Mouse (Mus musculus) spleen, adult 2 months (tissue): ENCODE results near the gene Thegl. TPM values are rescaled to one million over a fixed set of nuclear protein-coding genes. Genes with fewer than 3 reads are reported as not detected.

Experiments
- DNase-seq, 2 experiments: peaks; one replicate each; pipeline versions ENCODE4 v3.0.0 to v3.0.0-alpha.2; 2012 to 2021; ENCODE audit warnings: low spot score in 2 of 2, low read depth in 1 of 2
- H3K27ac ChIP-seq: fragments of 200-500 bp; 2 replicates; pipeline ENCODE4 v1.5.1; 2012; ENCODE audit warnings: low read length, inconsistent platforms; ENCODE audit not compliant: insufficient read depth
- H3K27me3 ChIP-seq: fragments of 200-500 bp; 2 replicates; pipeline ENCODE4 v1.6.1; 2012; ENCODE audit warnings: mild to moderate bottlenecking, moderate library complexity, low read length, inconsistent platforms; ENCODE audit not compliant: control insufficient read depth, insufficient read depth
- H3K36me3 ChIP-seq: fragments of 200-500 bp; 2 replicates; pipeline ENCODE4 v1.6.1; 2012; ENCODE audit warnings: mild to moderate bottlenecking, low read length, inconsistent platforms; ENCODE audit not compliant: control insufficient read depth, insufficient read depth
- H3K4me1 ChIP-seq: fragments of 200-500 bp; 2 replicates; pipeline ENCODE4 v1.6.1; 2011; ENCODE audit warnings: inconsistent platforms; ENCODE audit not compliant: control insufficient read depth, insufficient read depth, insufficient read length
- H3K4me3 ChIP-seq: fragments of 200-500 bp; 2 replicates; pipeline ENCODE4 v1.5.1; 2011; ENCODE audit warnings: mild to moderate bottlenecking, inconsistent platforms; ENCODE audit not compliant: insufficient read depth, insufficient read length; ENCODE audit errors: extremely low read depth
- CTCF ChIP-seq: fragments of 200-500 bp; IDR thresholded peaks from 2 replicates; pipeline ENCODE4 v1.5.1; 2011; ENCODE audit warnings: mild to moderate bottlenecking, inconsistent platforms; ENCODE audit not compliant: insufficient read depth, insufficient read length, insufficient replicate concordance; ENCODE audit errors: extremely low read depth
- POLR2A ChIP-seq: fragments of 200-500 bp; IDR thresholded peaks from 2 replicates; pipeline ENCODE4 v1.6.1; 2011; ENCODE audit warnings: low read depth, low read length, inconsistent platforms
- WGBS: fragments of 180-500 bp; shearing (Covaris S2); methylation state at CpG from one replicate; pipeline ENCODE4 v1.1.7; 2018; 5-methylcytosine and 5-hydroxymethylcytosine counted together
- polyA plus RNA-seq: library from polyadenylated mRNA; depleted of rRNA; stranded (reverse); fragments of >200 nt; gene quantifications from 2 replicates; pipeline ENCODE4 v1.2.3, GENCODE M21; 2012

The Thegl gene
- polyA plus RNA-seq, 1 experiment: not detected

GRCm38 (mm10) chr5:77085753-77086450, 70.1 kb downstream of the Thegl start:
- Histone ChIP-seq H3K4me1 (no peaks in the 10 kb centered on the region), H3K27me3 (no peaks in the 10 kb centered on the region), H3K27ac (no peak overlapping the region), H3K36me3 (no peaks in the 10 kb centered on the region), H3K4me3 (no peak overlapping the region)
- TF ChIP-seq CTCF (no peak), POLR2A (no peak)
- WGBS: 86% methylated on average over 10 of the region's 10 CpGs
- no peak for DNase-seq

- 84% methylated on average over 7 of the region's 7 CpGs for WGBS
- no peak for TF ChIP-seq POLR2A
- no peak for TF ChIP-seq CTCF
- no peak overlapping the region for H3K27ac ChIP-seq
- H3K4me3 ChIP-seq: no peak overlapping the region
- H3K36me3 ChIP-seq: no peaks in the 10 kb centered on the region
- no peaks in the 10 kb centered on the region for H3K27me3 ChIP-seq
- no peak for DNase-seq
- H3K4me1 ChIP-seq: peaks cover under 1% of the 10 kb centered on the region; the same call in 1 of the 2 replicates
Observed at GRCm38 (mm10) chr5:77086541-77086940, 70.7 kb downstream of the Thegl start.

- TF ChIP-seq CTCF (no peak), POLR2A (no peak)
- no peaks in the 10 kb centered on the region for H3K27me3 ChIP-seq
- WGBS: 82% methylated on average over 3 of the region's 3 CpGs
- peaks cover 6% of the 10 kb centered on the region for H3K4me1 ChIP-seq
- DNase-seq: no peak
- no peaks in the 10 kb centered on the region for H3K36me3 ChIP-seq
- no peak overlapping the region for H3K4me3 ChIP-seq
- no peak overlapping the region for H3K27ac ChIP-seq
Observed at GRCm38 (mm10) chr5:77087122-77087521, 71.3 kb downstream of the Thegl start.

- TF ChIP-seq POLR2A: no peak
- peak; percentile 81; the same call in 1 of the 2 replicates for TF ChIP-seq CTCF
- Histone ChIP-seq H3K4me1 (peaks cover 16% of the 10 kb centered on the region), H3K36me3 (no peaks in the 10 kb centered on the region), H3K27ac (no peak overlapping the region), H3K4me3 (no peak overlapping the region), H3K27me3 (no peaks in the 10 kb centered on the region)
- 29% methylated on average over 1 of the region's 1 CpGs for WGBS
- peak in 1 of 2 experiments; percentile 56 for DNase-seq
Observed at GRCm38 (mm10) chr5:77089294-77089693, 73.5 kb downstream of the Thegl start.

GRCm38 (mm10) chr5:77089901-77090300, 74.1 kb downstream of the Thegl start:
- Histone ChIP-seq H3K36me3 (no peaks in the 10 kb centered on the region), H3K4me3 (no peak overlapping the region), H3K27ac (no peak overlapping the region), H3K27me3 (no peaks in the 10 kb centered on the region), H3K4me1 (peaks cover 16% of the 10 kb centered on the region)
- TF ChIP-seq CTCF (no peak), POLR2A (no peak)
- no peak for DNase-seq
- WGBS: 94% methylated on average over 8 of the region's 8 CpGs

GRCm38 (mm10) chr5:77090521-77091096, 74.8 kb downstream of the Thegl start:
- WGBS: 85% methylated on average over 5 of the region's 5 CpGs
- no peak for DNase-seq
- H3K27me3 ChIP-seq: no peaks in the 10 kb centered on the region
- no peak overlapping the region for H3K4me3 ChIP-seq
- peaks cover 18% of the 10 kb centered on the region for H3K4me1 ChIP-seq
- H3K27ac ChIP-seq: no peak overlapping the region
- TF ChIP-seq CTCF: no peak
- no peak for TF ChIP-seq POLR2A
- H3K36me3 ChIP-seq: no peaks in the 10 kb centered on the region

GRCm38 (mm10) chr5:77091923-77092322, 76.1 kb downstream of the Thegl start:
- 77% methylated on average over 3 of the region's 3 CpGs for WGBS
- H3K36me3 ChIP-seq: no peaks in the 10 kb centered on the region
- no peak overlapping the region for H3K27ac ChIP-seq
- H3K4me1 ChIP-seq: peaks cover 20% of the 10 kb centered on the region
- no peak for TF ChIP-seq POLR2A
- no peak for TF ChIP-seq CTCF
- H3K27me3 ChIP-seq: no peaks in the 10 kb centered on the region
- no peak for DNase-seq
- H3K4me3 ChIP-seq: no peak overlapping the region
